Mouse (Mus musculus): ENCODE measurements around the gene Mast3. TPM values are rescaled to one million over a fixed set of nuclear protein-coding genes. Genes with fewer than 3 reads are reported as not detected.
A peak's percentile ranks its signal among the peaks of the same experiment; 100 is the strongest.

The Mast3 gene
- polyA plus RNA-seq, 1 experiment = 32.5 TPM

DNA sequence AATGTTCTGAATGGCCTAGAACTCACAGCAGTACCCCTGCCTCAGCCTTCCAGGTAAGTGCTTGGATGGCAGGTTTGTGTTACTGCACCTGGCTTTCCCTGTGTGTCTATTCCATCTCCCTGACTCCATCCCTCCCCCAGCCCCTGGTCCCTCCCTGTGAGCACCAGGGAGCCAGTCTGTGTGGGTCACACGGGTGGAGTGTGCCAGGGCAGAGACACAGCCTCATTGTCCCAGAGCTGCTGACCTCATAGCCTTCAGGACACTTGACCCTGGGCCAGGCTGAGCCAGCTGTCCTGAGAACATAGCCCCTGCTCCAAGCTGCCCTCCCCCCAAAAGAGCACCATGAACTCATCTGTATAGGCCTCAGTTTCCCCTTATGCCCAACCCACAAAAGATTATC, 2.5 kb upstream of the Mast3 start:
- H3K79me3 ChIP-seq (ENCODE audit: low read depth) = no peaks in the 10 kb centered on the region
- TF ChIP-seq USF1 (IDR thresholded peaks at IDR 0.05; ENCODE audit: low read depth) (no peak), MYOD1 (IDR thresholded peaks at IDR 0.05; ENCODE audit: control insufficient read depth, insufficient read length, low read depth) (no peak), FOSL1 (IDR thresholded peaks at IDR 0.05; ENCODE audit: insufficient read depth, low read length, poor library complexity, severe bottlenecking) (no peak), MAX (IDR thresholded peaks at IDR 0.05) (no peak), MYOG (IDR thresholded peaks at IDR 0.05; ENCODE audit: control insufficient read depth, extremely low read depth, insufficient read length) (no peak), CTCF (IDR thresholded peaks at IDR 0.05; ENCODE audit: control insufficient read depth, insufficient read depth, insufficient read length) (no peak), CEBPB (IDR thresholded peaks at IDR 0.05; ENCODE audit: low read depth) (no peak)
- no peaks in the 10 kb centered on the region for H3K27me3 ChIP-seq (ENCODE audit: control insufficient read depth, insufficient read depth, insufficient read length)
- peaks cover 11% of the 10 kb centered on the region for H3K79me2 ChIP-seq (ENCODE audit: control insufficient read depth, insufficient read depth)
- H3ac ChIP-seq (ENCODE audit: control insufficient read depth, insufficient read length, low read depth) = no peak overlapping the region
- no peak overlapping the region for H3K4me3 ChIP-seq (ENCODE audit: insufficient read depth, poor library complexity, severe bottlenecking)
- no peaks in the 10 kb centered on the region for H3K36me3 ChIP-seq (ENCODE audit: control insufficient read depth, insufficient read depth)

DNA sequence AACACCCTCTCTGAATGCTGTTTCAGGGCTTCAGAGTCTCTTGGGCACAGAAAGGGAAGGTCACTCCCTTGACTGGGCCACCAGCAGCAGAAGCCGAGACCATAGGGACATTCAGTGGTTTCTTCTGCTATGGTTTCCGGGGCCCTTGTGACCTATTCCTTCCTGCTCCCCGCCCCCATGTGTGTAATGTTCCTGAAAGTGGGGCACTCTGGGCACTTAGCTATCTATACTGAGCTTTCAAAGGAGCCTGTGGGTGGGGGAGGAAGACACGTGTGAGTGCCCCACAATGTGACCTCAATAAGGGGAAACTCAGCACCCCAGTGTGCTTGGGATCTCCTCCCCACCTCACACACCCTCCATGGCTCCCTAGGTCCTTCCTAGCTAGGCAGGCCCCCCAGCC, 1.7 kb upstream of the Mast3 start:
- H3K36me3 ChIP-seq (ENCODE audit: control insufficient read depth, insufficient read depth) = no peaks in the 10 kb centered on the region
- no peaks in the 10 kb centered on the region for H3K79me3 ChIP-seq (ENCODE audit: low read depth)
- no peaks in the 10 kb centered on the region for H3K27me3 ChIP-seq (ENCODE audit: control insufficient read depth, insufficient read depth, insufficient read length)
- H3ac ChIP-seq (ENCODE audit: control insufficient read depth, insufficient read length, low read depth) = no peak overlapping the region
- no peak overlapping the region for H3K4me3 ChIP-seq (ENCODE audit: insufficient read depth, poor library complexity, severe bottlenecking)
- TF ChIP-seq CTCF (IDR thresholded peaks at IDR 0.05; ENCODE audit: control insufficient read depth, insufficient read depth, insufficient read length) (no peak), FOSL1 (IDR thresholded peaks at IDR 0.05; ENCODE audit: insufficient read depth, low read length, poor library complexity, severe bottlenecking) (no peak), MYOG (IDR thresholded peaks at IDR 0.05; ENCODE audit: control insufficient read depth, extremely low read depth, insufficient read length) (no peak), MAX (IDR thresholded peaks at IDR 0.05) (no peak), CEBPB (IDR thresholded peaks at IDR 0.05; ENCODE audit: low read depth) (no peak), USF1 (IDR thresholded peaks at IDR 0.05; ENCODE audit: low read depth) (no peak), MYOD1 (IDR thresholded peaks at IDR 0.05; ENCODE audit: control insufficient read depth, insufficient read length, low read depth) (no peak)
- peaks cover 11% of the 10 kb centered on the region for H3K79me2 ChIP-seq (ENCODE audit: control insufficient read depth, insufficient read depth)

DNA sequence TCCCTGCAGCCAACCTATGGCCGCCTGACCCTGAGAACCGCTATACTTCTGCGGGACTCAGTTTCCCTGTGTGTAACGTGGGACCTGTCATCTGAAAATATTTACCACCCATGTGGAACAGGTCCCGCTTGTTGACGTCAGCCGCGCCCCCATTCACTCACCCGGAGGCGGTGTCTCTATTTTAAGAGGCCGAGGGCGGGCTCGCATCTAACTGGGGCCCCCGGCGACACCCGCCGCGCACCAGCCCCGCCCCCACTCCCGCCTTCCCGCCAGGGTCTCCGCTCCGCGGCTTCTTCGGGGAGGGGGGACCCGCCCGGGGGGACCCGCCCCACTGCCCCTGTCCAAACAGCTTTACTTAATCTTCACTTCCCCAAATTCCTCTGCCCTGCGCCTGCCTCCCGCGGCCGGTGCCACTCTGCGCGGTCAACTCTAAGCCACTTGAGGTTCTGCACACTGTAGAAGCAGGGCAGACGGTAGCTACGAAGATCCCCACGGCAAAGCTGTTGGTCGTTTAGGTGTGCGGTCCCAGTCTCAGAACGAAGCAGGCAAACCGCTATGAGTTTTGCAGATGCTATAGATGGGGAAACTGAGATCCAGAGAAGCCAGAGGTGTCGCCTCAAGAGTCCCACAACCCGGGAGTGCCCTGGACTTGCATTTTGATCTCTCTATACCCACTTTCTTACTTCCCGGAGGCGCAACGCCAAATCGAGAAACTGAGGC, 933 bp downstream of the Mast3 start:
- Histone ChIP-seq H3K4me3 (ENCODE audit: insufficient read depth, poor library complexity, severe bottlenecking) (peak overlapping the region; percentile 55), H3K79me2 (ENCODE audit: control insufficient read depth, insufficient read depth) (peaks cover 18% of the 10 kb centered on the region), H3K36me3 (ENCODE audit: control insufficient read depth, insufficient read depth) (no peaks in the 10 kb centered on the region), H3ac (ENCODE audit: control insufficient read depth, insufficient read length, low read depth) (peak overlapping the region; percentile 85), H3K79me3 (ENCODE audit: low read depth) (no peaks in the 10 kb centered on the region), H3K27me3 (ENCODE audit: control insufficient read depth, insufficient read depth, insufficient read length) (no peaks in the 10 kb centered on the region)
- TF ChIP-seq MAX (IDR thresholded peaks at IDR 0.05) (no peak), CEBPB (IDR thresholded peaks at IDR 0.05; ENCODE audit: low read depth) (no peak), CTCF (IDR thresholded peaks at IDR 0.05; ENCODE audit: control insufficient read depth, insufficient read depth, insufficient read length) (no peak), MYOG (IDR thresholded peaks at IDR 0.05; ENCODE audit: control insufficient read depth, extremely low read depth, insufficient read length) (no peak), FOSL1 (IDR thresholded peaks at IDR 0.05; ENCODE audit: insufficient read depth, low read length, poor library complexity, severe bottlenecking) (no peak), MYOD1 (IDR thresholded peaks at IDR 0.05; ENCODE audit: control insufficient read depth, insufficient read length, low read depth) (no peak), USF1 (IDR thresholded peaks at IDR 0.05; ENCODE audit: low read depth) (no peak)

DNA sequence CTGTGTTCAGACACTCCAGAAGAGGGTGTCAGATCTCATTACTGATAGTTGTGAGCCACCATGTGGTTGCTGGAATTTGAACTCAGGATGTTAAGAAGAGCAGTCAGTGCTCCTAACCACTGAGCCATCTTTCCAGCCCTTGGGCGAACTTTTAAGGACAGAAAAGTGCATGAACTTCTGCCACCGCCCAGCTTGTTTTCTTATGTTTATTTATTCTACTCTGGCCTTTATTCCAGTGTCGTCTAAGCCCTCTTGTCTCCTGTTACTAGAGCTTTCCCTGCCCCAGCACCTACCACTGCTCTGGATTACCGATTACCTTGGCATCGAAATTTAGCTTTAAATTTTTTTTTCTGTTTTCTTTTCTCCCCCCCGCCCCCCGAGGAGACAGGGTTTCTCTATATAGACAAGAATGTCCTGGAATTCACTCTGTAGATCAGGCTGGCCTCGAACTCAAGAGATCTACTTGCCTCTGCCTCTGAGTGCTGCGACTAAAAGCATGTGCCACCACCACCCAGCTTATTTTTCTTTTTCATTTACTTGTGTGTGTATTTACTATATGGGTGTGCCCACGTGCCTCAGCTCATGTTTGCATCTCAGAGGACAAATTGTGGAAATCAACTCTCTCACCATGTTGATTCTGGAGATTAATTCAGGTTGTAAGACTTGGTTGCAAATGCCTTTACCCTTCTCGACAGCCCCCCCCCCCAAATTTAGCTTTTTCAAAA, 1.9 kb downstream of the Mast3 start:
- H3K79me3 ChIP-seq (ENCODE audit: low read depth) = no peaks in the 10 kb centered on the region
- TF ChIP-seq CEBPB (IDR thresholded peaks at IDR 0.05; ENCODE audit: low read depth) (no peak), MYOD1 (IDR thresholded peaks at IDR 0.05; ENCODE audit: control insufficient read depth, insufficient read length, low read depth) (no peak), FOSL1 (IDR thresholded peaks at IDR 0.05; ENCODE audit: insufficient read depth, low read length, poor library complexity, severe bottlenecking) (no peak), MAX (IDR thresholded peaks at IDR 0.05) (no peak), MYOG (IDR thresholded peaks at IDR 0.05; ENCODE audit: control insufficient read depth, extremely low read depth, insufficient read length) (no peak), USF1 (IDR thresholded peaks at IDR 0.05; ENCODE audit: low read depth) (no peak), CTCF (IDR thresholded peaks at IDR 0.05; ENCODE audit: control insufficient read depth, insufficient read depth, insufficient read length) (no peak)
- H3K4me3 ChIP-seq (ENCODE audit: insufficient read depth, poor library complexity, severe bottlenecking) = no peak overlapping the region
- no peaks in the 10 kb centered on the region for H3K27me3 ChIP-seq (ENCODE audit: control insufficient read depth, insufficient read depth, insufficient read length)
- H3ac ChIP-seq (ENCODE audit: control insufficient read depth, insufficient read length, low read depth) = no peak overlapping the region
- peaks cover 18% of the 10 kb centered on the region for H3K79me2 ChIP-seq (ENCODE audit: control insufficient read depth, insufficient read depth)
- no peaks in the 10 kb centered on the region for H3K36me3 ChIP-seq (ENCODE audit: control insufficient read depth, insufficient read depth)

DNA sequence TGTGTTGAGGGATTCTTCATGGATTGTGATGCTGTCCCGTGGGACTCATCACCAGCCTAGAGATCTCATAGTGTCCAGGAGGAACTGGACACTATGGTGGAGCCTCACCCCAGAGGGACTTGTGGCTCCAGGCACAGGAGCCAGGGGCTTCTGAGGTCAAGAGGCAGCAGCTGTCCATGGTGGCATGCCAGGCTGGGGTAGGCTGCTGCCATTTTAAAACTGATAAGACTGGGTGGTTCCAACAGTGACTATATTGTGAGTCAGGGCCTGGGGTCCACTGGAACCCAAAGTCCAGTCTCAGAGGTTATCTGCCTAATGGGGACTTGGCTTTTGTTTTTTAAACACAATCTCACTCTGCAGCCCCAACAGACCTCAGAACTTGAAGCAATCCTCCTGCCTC, 3.0 kb downstream of the Mast3 start:
- Histone ChIP-seq H3K79me3 (ENCODE audit: low read depth) (no peaks in the 10 kb centered on the region), H3K27me3 (ENCODE audit: control insufficient read depth, insufficient read depth, insufficient read length) (no peaks in the 10 kb centered on the region), H3ac (ENCODE audit: control insufficient read depth, insufficient read length, low read depth) (no peak overlapping the region), H3K36me3 (ENCODE audit: control insufficient read depth, insufficient read depth) (no peaks in the 10 kb centered on the region), H3K4me3 (ENCODE audit: insufficient read depth, poor library complexity, severe bottlenecking) (no peak overlapping the region), H3K79me2 (ENCODE audit: control insufficient read depth, insufficient read depth) (peaks cover 18% of the 10 kb centered on the region)
- TF ChIP-seq MYOD1 (IDR thresholded peaks at IDR 0.05; ENCODE audit: control insufficient read depth, insufficient read length, low read depth) (peak; percentile 91), CEBPB (IDR thresholded peaks at IDR 0.05; ENCODE audit: low read depth) (no peak), USF1 (IDR thresholded peaks at IDR 0.05; ENCODE audit: low read depth) (no peak), MYOG (IDR thresholded peaks at IDR 0.05; ENCODE audit: control insufficient read depth, extremely low read depth, insufficient read length) (no peak), FOSL1 (IDR thresholded peaks at IDR 0.05; ENCODE audit: insufficient read depth, low read length, poor library complexity, severe bottlenecking) (peak; percentile 75)
